8 mouse cellular contexts compared by ENCODE assay signal in genomic region chr9:35111941-35112595, GRCm38 (mm10). TPM values are rescaled to one million over a fixed set of nuclear protein-coding genes. Genes with fewer than 3 reads are reported as not detected.
DNase-seq lines count a peak whose midpoint lies in the region; ATAC-seq and TF ChIP-seq lines count a peak whose summit lies in the region.

No protein-coding gene starts in this region.

- H3K4me2 ChIP-seq in hindbrain, embryonic 15.5 days: peak overlapping the region; percentile 16
- peak overlapping the region; percentile 23 for H3K4me2 ChIP-seq in stomach, postnatal 0 days (replicated peaks; ENCODE audit: low read depth)

- no peak for TF ChIP-seq CTCF in gastrocnemius, adult 2 months (IDR thresholded peaks at IDR 0.05)
- no peak for TF ChIP-seq CTCF in stomach, postnatal 0 days (IDR thresholded peaks at IDR 0.05; ENCODE audit: low read depth)

- H3K9me3 ChIP-seq in hindbrain, embryonic 15.5 days: no peaks in the 10 kb centered on the region
- no peaks in the 10 kb centered on the region for H3K9me3 ChIP-seq in stomach, postnatal 0 days (ENCODE audit: control insufficient read depth, low read length)

- no peaks in the 10 kb centered on the region for H3K27me3 ChIP-seq in hindbrain, embryonic 15.5 days
- H3K27me3 ChIP-seq in stomach, postnatal 0 days (ENCODE audit: control insufficient read depth, insufficient read depth, low read length): no peaks in the 10 kb centered on the region

- peaks cover 20% of the 10 kb centered on the region for H3K4me1 ChIP-seq in hindbrain, embryonic 15.5 days (replicated peaks)
- H3K4me1 ChIP-seq in stomach, postnatal 0 days (replicated peaks; ENCODE audit: control insufficient read depth, insufficient read depth): peaks cover 3% of the 10 kb centered on the region; the same call in 1 of the 2 replicates

- H3K9ac ChIP-seq in hindbrain, embryonic 15.5 days: no peak overlapping the region
- H3K9ac ChIP-seq in stomach, postnatal 0 days (ENCODE audit: low read length): no peak overlapping the region

- WGBS in hindbrain, embryonic 15.5 days: 24% methylated on average over 19 of the region's 19 CpGs
- 22% methylated on average over 19 of the region's 19 CpGs for whole genome bisulfite sequencing in stomach, postnatal 0 days

- H3K36me3 ChIP-seq in hindbrain, embryonic 15.5 days: no peaks in the 10 kb centered on the region
- no peaks in the 10 kb centered on the region for H3K36me3 ChIP-seq in stomach, postnatal 0 days (ENCODE audit: control insufficient read depth, insufficient read depth, low read length)

- no peak overlapping the region for H3K4me3 ChIP-seq in gastrocnemius, adult 2 months
- no peak overlapping the region for H3K4me3 ChIP-seq in hindbrain, embryonic 15.5 days
- no peak overlapping the region; the same call in 1 of the 2 replicates for H3K4me3 ChIP-seq in stomach, postnatal 0 days (ENCODE audit: low read depth, low read length)

- peak overlapping the region; percentile 38; the same call in 1 of the 2 replicates for H3K27ac ChIP-seq in gastrocnemius, adult 2 months
- H3K27ac ChIP-seq in hindbrain, embryonic 15.5 days (replicated peaks): no peak overlapping the region
- peak overlapping the region; percentile 24; the same call in 1 of the 2 replicates for H3K27ac ChIP-seq in stomach, postnatal 0 days (replicated peaks)

- no peak for TF ChIP-seq EP300 in stomach, postnatal 0 days (optimal IDR thresholded peaks at IDR 0.05)

- peak; percentile 64 for DNase-seq in adrenal gland, adult 2 months
- DNase-seq in adrenal gland, adult 8-10 months: no peak
- DNase-seq in adrenal gland, postnatal 14 days: peak; percentile 71
- DNase-seq in gastrocnemius, adult 2 months: peak; percentile 84
- DNase-seq in lung, postnatal 25 days (ENCODE audit: low spot score): peak; percentile 52
- DNase-seq in stomach, postnatal 0 days (ENCODE audit: low spot score): peak; percentile 68

- ATAC-seq in hindbrain, embryonic 15.5 days (ENCODE audit: low FRiP score, low read depth): no peak
- ATAC-seq in stomach, postnatal 0 days (ENCODE audit: low FRiP score, low TSS enrichment): peak; percentile 56
- ATAC-seq in monocyte, adult 5-6 weeks (replicated peaks; ENCODE audit: insufficient number of reproducible peaks, low FRiP score, low TSS enrichment, poor library complexity, severe bottlenecking): no peak

- intact Hi-C loops in gastrocnemius, adult 2 months (cut with DNase I): loop anchor here (5.0 kb wide), 1 partner anchor 65 kb away; no protein-coding TSS in a partner anchor

RNA-seq across cellular contexts. Expression of gene St3gal4, which starts 7.0 kb away (rescaled TPM):
- total RNA-seq in adrenal gland, adult 2 months (2021): 10 to 100 TPM; 18.6 to 45.7 TPM
- 22.2 and 31.6 TPM in 2 replicates for polyA plus RNA-seq in adrenal gland, adult 2 months (2012; rRNA removed)
- 10 to 100 TPM; 32.8 to 55.5 (median 44.3) TPM for total RNA-seq in adrenal gland, adult 8-10 months (2022)
- 32.7 and 36.9 TPM in 2 replicates for total RNA-seq in adrenal gland, postnatal 14 days (2021)
- 1 to 10 TPM; 4.2 to 4.3 TPM for total RNA-seq in gastrocnemius, adult 2 months (2021)
- polyA plus RNA-seq in hindbrain, embryonic 15.5 days (2015; fragmentation: Nextera tagmentation; extraction: Ambion mirVana): 13.1 and 15.1 TPM in 2 replicates
- 14.6 and 14.7 TPM in 2 replicates for polyA plus RNA-seq in stomach, postnatal 0 days (2015; fragmentation: Nextera tagmentation; extraction: Ambion mirVana)
- total RNA-seq in monocyte, adult 5-6 weeks (2017): 110 to 141 TPM (median 113 TPM) in 3 replicates
